Mouse (Mus musculus) heart, embryonic 13.5 days (tissue): Measurements from ENCODE around the gene Kif5c. TPM values are rescaled to one million over a fixed set of nuclear protein-coding genes. Genes with fewer than 3 reads are reported as not detected.

Experiments
- ATAC-seq: fragments of 200-750 bp; cut with Nextera tagmentation; 2 replicates; pipeline ENCODE4 v1.8.0; 2017; ENCODE audit warnings: moderate TSS enrichment; ENCODE audit not compliant: insufficient number of reproducible peaks, low FRiP score, low TSS enrichment; ENCODE audit errors: extremely low read depth
- H3K27ac ChIP-seq: fragments of 300-500 bp; sonication (generic); replicated peaks from 2 replicates; pipeline ENCODE4 v1.5.1; 2015; ENCODE audit warnings: moderate library complexity, mild to moderate bottlenecking, inconsistent platforms
- H3K27me3 ChIP-seq: fragments of 300-500 bp; sonication (generic); replicated peaks from 2 replicates; pipeline ENCODE4 v1.6.1; 2015; ENCODE audit warnings: mild to moderate bottlenecking, inconsistent platforms
- H3K36me3 ChIP-seq: fragments of 300-500 bp; sonication (generic); 2 replicates; pipeline ENCODE4 v1.6.1; 2015; ENCODE audit warnings: mild to moderate bottlenecking, inconsistent platforms
- H3K4me1 ChIP-seq: fragments of 300-500 bp; sonication (generic); 2 replicates; pipeline ENCODE4 v1.6.1; 2015; ENCODE audit warnings: inconsistent platforms
- H3K4me2 ChIP-seq: fragments of 300-500 bp; sonication (generic); 2 replicates; pipeline ENCODE4 v1.6.1; 2015; ENCODE audit warnings: inconsistent platforms, mild to moderate bottlenecking, moderate library complexity
- H3K4me3 ChIP-seq: fragments of 300-500 bp; sonication (generic); 2 replicates; pipeline ENCODE4 v1.5.1; 2015; ENCODE audit warnings: moderate library complexity, mild to moderate bottlenecking, inconsistent platforms
- H3K9ac ChIP-seq: fragments of 300-500 bp; sonication (generic); 2 replicates; pipeline ENCODE4 v1.6.1; 2015; ENCODE audit warnings: inconsistent platforms, mild to moderate bottlenecking, moderate library complexity
- H3K9me3 ChIP-seq: fragments of 300-500 bp; sonication (generic); 2 replicates; pipeline ENCODE4 v1.6.1; 2016; ENCODE audit warnings: inconsistent platforms
- WGBS: fragments of 180-500 bp; shearing (Covaris S2); methylation state at CpG from one replicate; pipeline ENCODE4 v1.1.7; 2015; ENCODE audit warnings: mixed read lengths; 5-methylcytosine and 5-hydroxymethylcytosine counted together
- polyA plus RNA-seq: library from polyadenylated mRNA; unstranded; fragments of >200 nt; fragmentation: Nextera tagmentation; extraction: Ambion mirVana; gene quantifications from 2 replicates; pipeline ENCODE4 v1.2.1, GENCODE M21; 2015

The Kif5c gene
- polyA plus RNA-seq, 1 experiment from 2014 or later = 1.0 TPM

DNA sequence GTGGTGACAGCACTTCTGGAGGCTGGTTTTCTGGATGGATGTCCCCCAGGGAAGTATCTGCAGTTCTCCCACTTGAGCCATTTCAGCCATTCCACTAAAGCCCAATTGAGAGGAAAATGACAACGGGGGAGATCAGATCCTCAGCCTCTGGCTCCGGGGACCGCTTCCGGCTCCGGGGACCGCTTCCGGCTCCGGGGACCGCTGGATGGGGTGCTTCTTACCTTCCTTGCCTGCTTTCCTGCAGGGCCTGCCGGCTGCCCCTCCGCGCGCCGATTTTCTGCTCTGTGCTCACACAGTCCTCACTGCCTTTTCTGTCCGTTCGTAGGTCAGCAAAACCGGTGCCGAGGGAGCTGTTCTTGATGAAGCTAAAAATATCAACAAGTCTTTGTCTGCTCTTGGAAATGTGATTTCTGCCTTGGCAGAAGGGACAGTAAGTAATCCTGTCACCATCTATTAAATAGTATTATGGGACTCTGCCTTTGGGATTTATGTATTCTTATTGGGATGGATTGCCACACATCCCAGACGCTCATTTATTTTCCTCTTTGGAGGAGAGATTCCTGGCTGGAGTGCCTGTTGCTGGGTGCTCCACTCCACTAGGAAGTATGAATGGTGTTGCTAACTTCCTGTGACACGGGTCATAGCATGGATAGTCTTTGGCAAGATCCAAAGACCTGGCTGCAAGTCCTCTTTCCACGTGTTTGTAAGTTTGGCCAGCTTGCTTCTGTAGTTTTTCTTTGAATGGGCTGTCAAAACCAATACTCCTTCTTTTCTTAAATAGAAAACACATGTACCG is 81.3 kb downstream of the Kif5c start:
- 57% methylated on average over 22 of the region's 22 CpGs for WGBS
- Histone ChIP-seq H3K27ac (no peak overlapping the region; the same call in 1 of the 2 replicates), H3K27me3 (no peaks in the 10 kb centered on the region), H3K4me1 (peaks cover 11% of the 10 kb centered on the region; the same call in 1 of the 2 replicates), H3K36me3 (no peaks in the 10 kb centered on the region), H3K9ac (peak overlapping the region; percentile 8; the same call in 1 of the 2 replicates), H3K9me3 (no peaks in the 10 kb centered on the region), H3K4me3 (peak overlapping the region; percentile 1; the same call in 1 of the 2 replicates), H3K4me2 (peak overlapping the region; percentile 35)
- ATAC-seq = no peak

- Histone ChIP-seq H3K9me3 (no peaks in the 10 kb centered on the region), H3K4me1 (no peaks in the 10 kb centered on the region), H3K4me3 (no peak overlapping the region), H3K4me2 (no peak overlapping the region), H3K27me3 (no peaks in the 10 kb centered on the region), H3K9ac (no peak overlapping the region), H3K27ac (no peak overlapping the region), H3K36me3 (no peaks in the 10 kb centered on the region)
- no peak for ATAC-seq
- WGBS = 68% methylated on average over 3 of the region's 3 CpGs
These were observed 91.1 kb downstream of the Kif5c start for GRCm38 (mm10) chr2:49710223-49710622.

DNA sequence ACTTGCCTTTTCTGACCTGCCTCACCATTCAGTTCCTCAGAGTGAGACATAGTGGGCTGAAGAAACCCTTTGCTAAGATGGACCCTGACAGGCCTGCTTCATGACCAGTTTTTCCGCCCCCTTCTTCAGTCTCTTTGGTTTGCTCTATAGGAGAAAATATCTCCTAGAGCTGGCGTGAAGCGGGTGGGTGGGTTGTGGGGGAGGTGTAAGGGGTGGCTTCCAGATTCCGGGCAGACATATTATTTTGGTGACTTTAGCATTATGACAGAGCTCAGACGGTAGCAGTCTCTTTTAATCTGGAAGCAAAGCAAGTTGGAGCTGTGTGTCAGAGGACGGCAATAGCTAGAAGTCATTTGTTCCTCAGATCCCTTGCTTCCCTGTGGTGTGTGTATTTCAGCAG is 92.6 kb downstream of the Kif5c start:
- Histone ChIP-seq H3K4me3 (no peak overlapping the region), H3K9me3 (no peaks in the 10 kb centered on the region), H3K36me3 (no peaks in the 10 kb centered on the region), H3K4me1 (no peaks in the 10 kb centered on the region), H3K27me3 (no peaks in the 10 kb centered on the region), H3K4me2 (no peak overlapping the region), H3K9ac (no peak overlapping the region), H3K27ac (no peak overlapping the region)
- ATAC-seq = no peak
- 78% methylated on average over 6 of the region's 6 CpGs for WGBS

GRCm38 (mm10) chr2:49712336-49712887 is 93.3 kb downstream of the Kif5c start:
- ATAC-seq = no peak
- Histone ChIP-seq H3K9me3 (no peaks in the 10 kb centered on the region), H3K4me3 (no peak overlapping the region), H3K4me1 (no peaks in the 10 kb centered on the region), H3K9ac (no peak overlapping the region), H3K27ac (no peak overlapping the region), H3K27me3 (no peaks in the 10 kb centered on the region), H3K4me2 (no peak overlapping the region), H3K36me3 (no peaks in the 10 kb centered on the region)
- 64% methylated on average over 7 of the region's 7 CpGs for WGBS

DNA sequence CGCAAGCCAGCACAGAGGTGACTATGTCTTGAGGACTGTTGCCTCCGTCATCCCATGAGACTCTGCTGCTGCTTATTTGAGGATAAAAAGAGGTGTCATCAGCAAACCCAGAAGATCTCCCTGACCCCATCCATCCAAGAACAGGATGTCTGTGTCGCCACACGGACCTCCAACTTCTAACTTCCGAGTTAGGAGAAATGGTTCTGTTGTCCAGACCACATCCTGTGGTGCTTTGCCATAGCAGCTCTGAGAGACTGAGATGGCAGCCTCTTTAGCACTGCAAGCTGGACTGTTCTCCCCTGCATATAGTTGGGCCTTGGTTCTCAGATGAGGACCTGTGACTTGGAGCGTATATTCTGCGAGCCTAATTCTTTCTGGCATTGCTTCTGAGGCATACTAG is 97.4 kb downstream of the Kif5c start:
- peaks cover 15% of the 10 kb centered on the region for H3K4me1 ChIP-seq
- H3K4me3 ChIP-seq = no peak overlapping the region
- H3K27me3 ChIP-seq = no peaks in the 10 kb centered on the region
- H3K27ac ChIP-seq = no peak overlapping the region
- no peaks in the 10 kb centered on the region for H3K36me3 ChIP-seq
- H3K4me2 ChIP-seq = no peak overlapping the region
- H3K9ac ChIP-seq = no peak overlapping the region
- no peak for ATAC-seq
- no peaks in the 10 kb centered on the region for H3K9me3 ChIP-seq
- 78% methylated on average over 7 of the region's 7 CpGs for WGBS

DNA sequence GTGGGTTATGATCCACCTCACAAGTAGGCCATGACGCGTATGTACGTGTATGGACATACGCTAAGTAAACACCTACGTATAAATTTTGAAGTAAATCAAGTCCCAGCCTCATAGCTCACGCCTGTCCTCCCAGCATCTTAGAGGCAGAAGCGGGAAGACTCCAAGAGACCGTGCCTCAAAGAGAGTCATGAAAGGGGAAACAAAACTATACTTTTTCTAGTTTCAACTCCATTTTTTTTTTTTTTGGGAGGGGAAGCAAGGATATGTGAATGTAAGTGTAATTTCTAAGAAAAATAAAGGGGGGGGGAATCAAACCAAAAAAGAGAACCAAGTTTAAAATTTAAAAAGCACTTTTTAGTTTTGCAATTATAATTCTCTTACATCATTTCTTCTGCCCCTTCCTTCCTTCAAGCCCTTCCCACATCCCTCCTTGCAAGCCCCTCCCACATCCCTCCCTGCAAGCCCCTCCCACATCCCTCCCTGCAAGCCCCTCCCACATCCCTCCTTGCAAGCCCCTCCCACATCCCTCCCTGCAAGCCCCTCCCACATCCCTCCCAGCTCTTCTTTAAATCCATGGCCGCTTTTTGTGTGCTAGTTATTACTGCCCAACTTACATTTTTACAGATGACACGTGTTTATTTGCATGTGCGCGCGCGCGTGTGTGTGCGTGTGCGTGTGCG is 98.5 kb downstream of the Kif5c start:
- Histone ChIP-seq H3K4me1 (peaks cover 15% of the 10 kb centered on the region), H3K27ac (no peak overlapping the region), H3K36me3 (no peaks in the 10 kb centered on the region), H3K4me3 (no peak overlapping the region), H3K9ac (no peak overlapping the region), H3K9me3 (no peaks in the 10 kb centered on the region), H3K4me2 (no peak overlapping the region), H3K27me3 (no peaks in the 10 kb centered on the region)
- ATAC-seq = no peak
- 87% methylated on average over 18 of the region's 18 CpGs for WGBS

DNA sequence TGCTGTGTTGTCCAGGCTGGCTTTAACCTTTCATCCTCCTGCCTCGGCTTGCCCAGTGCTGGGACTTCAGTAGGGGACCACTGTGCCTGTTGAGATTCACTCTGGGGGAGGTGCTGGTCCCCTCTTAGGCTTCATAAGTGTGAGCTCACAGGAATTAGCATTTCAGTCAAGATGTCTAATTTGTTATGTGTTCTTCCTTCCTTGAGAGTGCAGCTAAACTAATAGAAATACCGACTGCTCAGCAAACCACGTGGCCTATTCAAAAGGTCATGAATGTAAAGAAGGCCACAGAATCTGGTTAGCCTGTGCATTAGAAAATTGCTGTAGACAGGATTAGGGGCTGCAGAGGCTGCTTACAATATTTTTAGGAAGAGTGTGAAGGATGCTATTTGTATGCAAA is 99.4 kb downstream of the Kif5c start:
- Histone ChIP-seq H3K27ac (no peak overlapping the region), H3K27me3 (0 out of 2 replicates have a peak, but pooled peaks cover under 1% of the 10 kb centered on the region), H3K9me3 (no peaks in the 10 kb centered on the region), H3K9ac (no peak overlapping the region), H3K4me2 (no peak overlapping the region), H3K4me1 (peaks cover 23% of the 10 kb centered on the region), H3K4me3 (no peak overlapping the region), H3K36me3 (no peaks in the 10 kb centered on the region)
- WGBS = 58% methylated on average over 3 of the region's 3 CpGs
- no peak for ATAC-seq

DNA sequence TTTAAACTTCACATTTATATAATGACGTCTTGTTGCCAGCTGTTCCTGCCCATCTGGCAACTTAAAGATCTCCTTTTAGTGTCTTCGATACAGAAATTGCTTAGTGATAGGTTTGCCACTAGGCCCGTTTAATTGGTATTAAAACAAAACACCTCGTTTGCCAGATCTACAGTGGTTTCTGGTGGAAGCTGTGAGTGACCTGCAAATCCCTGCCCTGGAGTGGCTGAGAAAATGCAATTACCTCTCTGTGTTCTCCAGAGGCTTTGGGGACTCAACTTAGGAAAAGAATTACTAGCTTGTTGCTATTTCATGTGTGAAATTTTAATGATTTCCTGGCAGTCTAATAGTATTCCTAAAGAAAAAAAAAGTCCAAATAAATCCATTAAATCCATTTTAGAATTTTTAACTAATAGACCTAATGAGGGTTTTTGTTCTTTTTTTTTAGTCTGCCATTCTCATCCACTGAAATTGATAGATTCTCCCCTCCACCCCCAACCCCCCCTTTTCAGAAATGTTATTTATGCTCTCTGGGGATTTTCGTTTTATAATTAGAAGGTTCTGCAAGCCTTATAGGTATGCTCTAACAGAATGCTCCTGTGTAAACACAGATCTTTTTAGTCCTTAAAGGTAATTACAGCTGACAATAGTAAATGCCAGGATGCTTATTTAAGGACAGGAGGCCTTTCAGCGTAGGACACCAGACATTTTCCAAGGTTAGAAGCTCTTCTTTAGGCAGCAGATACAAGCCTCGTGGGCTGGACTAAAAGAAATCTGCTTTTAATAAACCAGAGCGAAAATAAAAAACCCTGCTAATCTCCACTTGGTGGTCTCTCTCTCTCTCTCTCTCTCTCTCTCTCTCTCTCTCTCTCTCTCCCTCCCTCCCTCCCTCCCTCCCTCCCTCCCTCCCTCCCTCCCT is 100.1 kb downstream of the Kif5c start:
- no peak for ATAC-seq
- 50% methylated on average over 8 of the region's 8 CpGs for WGBS

GRCm38 (mm10) chr2:49719854-49720253 is 100.8 kb downstream of the Kif5c start:
- WGBS = 10% methylated on average over 6 of the region's 6 CpGs
- H3K4me1 ChIP-seq = peaks cover 23% of the 10 kb centered on the region
- peak overlapping the region; percentile 57 for H3K4me2 ChIP-seq
- peak overlapping the region; percentile 2; the same call in 1 of the 2 replicates for H3K4me3 ChIP-seq
- peaks cover 4% of the 10 kb centered on the region; the same call in 1 of the 2 replicates for H3K27me3 ChIP-seq
- no peak for ATAC-seq
- peak overlapping the region; percentile 56; the same call in 1 of the 2 replicates for H3K27ac ChIP-seq
- no peaks in the 10 kb centered on the region for H3K36me3 ChIP-seq
- H3K9me3 ChIP-seq = no peaks in the 10 kb centered on the region
- H3K9ac ChIP-seq = peak overlapping the region; percentile 61

More for the DNA sequence above, 100.1 kb downstream of the Kif5c start:
- Histone ChIP-seq H3K4me3 (no peak overlapping the region), H3K9ac (no peak overlapping the region), H3K36me3 (no peaks in the 10 kb centered on the region), H3K4me2 (no peak overlapping the region), H3K9me3 (no peaks in the 10 kb centered on the region), H3K27me3 (peaks cover 4% of the 10 kb centered on the region; the same call in 1 of the 2 replicates), H3K27ac (no peak overlapping the region), H3K4me1 (peaks cover 23% of the 10 kb centered on the region)

- Histone ChIP-seq H3K9ac (no peak overlapping the region), H3K27ac (peak overlapping the region; percentile 56; the same call in 1 of the 2 replicates), H3K4me2 (peak overlapping the region; percentile 57), H3K27me3 (peaks cover 4% of the 10 kb centered on the region; the same call in 1 of the 2 replicates), H3K9me3 (no peaks in the 10 kb centered on the region), H3K36me3 (no peaks in the 10 kb centered on the region), H3K4me3 (0 out of 2 replicates have a peak overlapping the region, but pooled peaks have one; percentile 2), H3K4me1 (peaks cover 23% of the 10 kb centered on the region)
- 41% methylated on average over 9 of the region's 9 CpGs for WGBS
- ATAC-seq = no peak
These were observed 101.2 kb downstream of the Kif5c start for GRCm38 (mm10) chr2:49720343-49720742.
